Mouse (Mus musculus) erythroblast, embryonic 14.5 days (primary cell): Measurements from ENCODE around the gene Slc16a9.

Experiments
- GATA1 ChIP-seq: IDR thresholded peaks from 2 replicates; pipeline ENCODE4 v1.6.1; 2012; ENCODE audit warnings: low read length, inconsistent platforms, mixed read lengths
- TAL1 ChIP-seq: IDR thresholded peaks from 3 replicates; pipeline ENCODE4 v1.6.1; 2012; ENCODE audit warnings: low read length, inconsistent platforms, mixed read lengths

- TF ChIP-seq GATA1 (no peak), TAL1 (no peak)
Measured at GRCm38 (mm10) chr10:70197601-70198000, 47.3 kb upstream of the Slc16a9 start.
